Mouse (Mus musculus): Measurements from ENCODE around the gene Gm12216.

GRCm38 (mm10) chr11:53800975-53801374 is 58.1 kb downstream of the Gm12216 start:
- TF ChIP-seq POLR2A (IDR thresholded peaks at IDR 0.05; ENCODE audit: borderline replicate concordance, insufficient read depth, low read length) (no peak), CTCF (IDR thresholded peaks at IDR 0.05; ENCODE audit: borderline replicate concordance, insufficient read depth, low read depth, low read length) (no peak)

All from cerebellum, adult 2 months (tissue).